Mouse (Mus musculus) activated CD4-positive, CD25-positive, alpha-beta regulatory T cell, adult 4 months (primary cell): ENCODE results near the gene Slc39a8. TPM values are rescaled to one million over a fixed set of nuclear protein-coding genes. Genes with fewer than 3 reads are reported as not detected.

Source experiments
- ATAC-seq: one replicate; pipeline ENCODE4 v1.8.0; 2017
- polyA plus RNA-seq, 2 experiments: library from polyadenylated mRNA; unstranded; fragments of 100-300 nt; shearing (Covaris generic); gene quantifications; one replicate each; pipeline ENCODE4 v1.2.1; 2017

Slc39a8 gene
- polyA plus RNA-seq, 2 experiments from 2014 or later, result 1.5 to 2.8 TPM

DNA sequence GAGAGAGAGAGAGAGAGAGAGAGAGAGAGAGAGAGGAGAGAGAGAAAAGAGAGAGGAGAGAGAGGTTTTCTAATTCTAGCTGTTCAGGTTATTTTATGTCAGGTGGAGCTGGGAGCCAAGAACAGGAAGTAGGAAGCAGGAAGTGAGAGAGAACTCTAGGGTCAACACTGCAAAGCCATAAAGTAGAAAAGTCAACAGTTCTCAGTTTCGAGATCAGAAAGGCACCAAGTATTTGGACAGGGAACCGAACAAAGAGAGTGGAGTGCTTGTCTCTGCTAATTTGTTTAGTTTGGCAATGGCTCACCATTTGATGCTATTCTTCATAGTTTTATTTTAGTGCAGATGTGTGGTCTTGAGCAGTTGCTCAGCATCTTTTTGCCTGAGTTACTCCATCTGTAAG lies 26.5 kb downstream of the Slc39a8 start:
- no peak for ATAC-seq

DNA sequence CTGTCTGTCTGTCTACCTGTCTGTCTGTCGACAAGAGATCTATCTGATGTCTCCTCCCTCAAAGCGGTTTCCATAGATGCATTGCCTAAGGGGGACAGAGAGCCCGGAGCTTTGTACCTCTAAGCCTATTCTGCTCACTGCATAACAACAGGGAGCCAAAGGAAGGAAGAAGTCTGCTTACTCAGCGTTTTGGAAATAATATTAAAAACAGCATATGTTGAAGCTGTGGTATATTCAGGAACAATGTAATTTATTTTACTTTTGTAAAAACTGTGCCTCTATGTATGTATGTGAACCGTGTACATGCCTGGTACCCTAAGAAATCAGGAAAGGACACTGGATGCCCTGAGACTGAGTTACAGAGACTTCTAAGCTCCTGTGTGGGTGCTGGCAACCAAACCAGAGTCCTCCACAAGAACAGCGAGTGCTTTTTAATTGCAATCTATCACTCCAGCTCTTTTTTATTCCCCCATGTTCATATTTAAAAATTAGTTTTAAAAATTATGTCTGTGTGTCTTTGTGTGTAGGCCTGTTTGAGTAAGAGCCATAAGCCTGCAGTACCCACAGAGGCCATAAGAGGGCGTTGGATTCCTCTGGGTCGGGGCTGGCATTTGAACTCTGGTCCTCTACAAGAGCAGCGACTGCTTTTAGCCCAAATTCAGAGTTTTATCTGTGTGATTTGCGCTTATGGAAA lies 28.7 kb downstream of the Slc39a8 start:
- no peak for ATAC-seq

DNA sequence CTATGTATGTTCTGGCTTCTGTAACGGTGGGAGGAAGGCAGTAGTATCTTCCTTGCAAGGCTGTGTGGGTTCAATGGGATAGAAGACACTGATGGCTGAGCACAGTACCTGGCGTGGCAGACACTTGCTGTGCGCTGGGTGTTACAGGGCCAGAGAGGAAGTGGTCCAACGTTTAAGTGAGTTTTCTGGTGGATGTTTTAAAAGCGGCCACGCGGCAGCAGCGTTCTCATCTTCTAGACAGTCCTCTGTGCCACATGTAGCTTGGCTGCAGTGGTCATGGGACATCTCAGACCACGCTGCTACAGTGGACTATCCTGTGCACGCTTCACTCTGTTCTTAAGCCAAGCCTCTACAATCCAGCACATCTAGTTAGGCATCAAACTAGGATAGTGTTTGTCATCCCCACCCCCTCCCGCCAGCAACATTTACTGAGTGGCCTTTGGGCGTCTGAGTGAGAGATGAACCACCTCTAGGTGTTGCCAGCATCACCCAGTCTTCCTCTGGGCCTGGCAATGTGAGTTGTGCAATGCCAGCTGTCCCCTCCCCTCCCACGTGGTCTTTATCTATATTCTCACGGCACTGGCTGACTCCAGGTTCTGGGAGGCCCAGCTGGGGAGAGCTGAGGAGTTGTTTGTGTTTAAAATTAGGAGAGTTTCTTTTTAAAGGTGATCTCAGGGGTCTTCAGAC lies 29.4 kb downstream of the Slc39a8 start:
- no peak for ATAC-seq

DNA sequence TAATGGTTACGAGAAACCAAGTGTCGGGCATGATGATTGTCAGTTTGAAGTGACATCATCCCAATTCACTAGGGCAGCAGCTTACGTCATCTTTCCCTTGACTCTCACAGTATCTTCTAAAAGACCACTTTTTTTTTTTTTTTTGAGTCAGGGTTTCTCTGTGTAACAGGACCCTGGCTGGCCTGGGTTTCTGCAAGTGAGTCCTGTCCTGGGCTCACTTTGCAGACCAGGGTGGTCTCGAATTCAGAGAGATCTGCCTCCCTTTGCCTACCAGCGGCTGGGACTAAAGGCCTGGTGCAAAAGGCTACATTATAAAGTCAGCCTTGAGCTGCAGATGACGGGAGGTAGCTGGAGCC lies 29.9 kb downstream of the Slc39a8 start:
- no peak for ATAC-seq

DNA sequence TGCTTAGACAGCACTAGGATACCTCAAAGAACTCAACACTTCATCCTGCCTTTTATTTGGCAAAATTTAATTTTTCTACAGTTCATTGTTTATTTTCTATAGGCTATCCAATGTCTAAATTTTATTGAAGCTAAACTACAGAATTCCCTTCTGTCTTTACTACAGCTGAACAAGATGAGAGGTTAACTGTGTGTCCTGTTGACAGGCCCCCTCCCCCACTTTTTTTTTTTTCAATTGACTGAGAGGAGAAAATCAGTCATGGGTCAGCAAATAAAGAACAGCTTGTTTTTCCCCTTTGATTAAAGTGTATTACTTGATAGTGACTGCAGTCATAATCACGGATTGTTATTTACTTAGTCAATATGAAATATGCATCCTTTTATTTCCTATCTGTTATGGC lies 31.2 kb downstream of the Slc39a8 start:
- no peak for ATAC-seq

DNA sequence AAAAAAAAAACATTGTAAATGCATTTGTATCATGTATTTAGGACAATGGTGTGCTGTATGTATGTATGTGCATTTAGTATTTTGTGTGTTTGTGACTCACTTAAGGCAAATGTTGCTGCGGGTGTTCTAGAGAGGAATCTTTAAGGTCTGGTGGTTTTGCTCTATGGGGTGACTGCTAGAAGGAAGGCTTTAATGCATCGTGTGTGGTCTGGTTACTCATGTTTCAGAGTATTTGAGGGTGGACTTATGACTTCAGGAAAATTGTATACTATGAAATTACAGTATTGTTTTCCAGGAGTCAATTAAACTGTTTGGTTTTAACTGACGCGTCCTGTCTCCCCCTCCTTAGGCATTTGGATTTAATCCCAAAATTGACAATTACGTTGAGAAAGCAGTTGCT lies 32.1 kb downstream of the Slc39a8 start:
- ATAC-seq, result no peak

DNA sequence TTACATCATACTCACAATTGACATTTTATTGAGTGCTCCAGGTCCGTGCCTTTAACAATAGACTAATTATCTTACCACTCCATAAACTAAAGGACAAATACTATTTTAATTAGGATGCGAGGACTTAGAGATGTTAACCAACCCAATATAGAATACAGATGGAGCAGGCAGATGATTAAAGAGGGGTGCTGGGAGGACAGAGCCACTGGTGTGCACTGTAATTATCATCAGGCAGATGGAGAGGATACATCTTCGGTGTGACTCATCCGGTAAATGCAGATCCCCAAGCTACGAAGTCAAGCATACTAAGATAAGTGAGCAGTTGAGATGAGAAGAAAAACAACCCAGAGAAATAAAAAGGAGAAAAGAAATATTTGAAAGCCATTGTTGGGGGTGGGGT lies 34.4 kb downstream of the Slc39a8 start:
- no peak for ATAC-seq

DNA sequence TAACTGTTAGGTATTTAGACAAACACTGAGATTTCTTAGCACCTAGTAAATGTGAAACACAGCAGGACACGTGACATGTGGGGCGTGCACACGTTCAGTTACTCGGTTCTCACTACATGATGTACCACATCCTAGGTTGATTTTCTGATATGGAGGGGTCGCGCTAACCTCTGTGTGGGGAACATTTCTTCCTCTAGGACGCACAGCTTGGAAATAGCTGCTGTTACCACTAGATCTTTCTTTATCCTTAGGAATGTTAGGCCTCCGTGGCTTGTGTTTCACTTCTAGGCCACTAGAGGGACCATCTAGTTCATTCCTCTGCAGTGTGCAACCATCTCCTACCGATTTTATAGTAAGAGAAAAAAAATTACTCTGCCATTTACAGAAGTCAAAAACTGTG lies 37.7 kb downstream of the Slc39a8 start:
- ATAC-seq, result no peak

DNA sequence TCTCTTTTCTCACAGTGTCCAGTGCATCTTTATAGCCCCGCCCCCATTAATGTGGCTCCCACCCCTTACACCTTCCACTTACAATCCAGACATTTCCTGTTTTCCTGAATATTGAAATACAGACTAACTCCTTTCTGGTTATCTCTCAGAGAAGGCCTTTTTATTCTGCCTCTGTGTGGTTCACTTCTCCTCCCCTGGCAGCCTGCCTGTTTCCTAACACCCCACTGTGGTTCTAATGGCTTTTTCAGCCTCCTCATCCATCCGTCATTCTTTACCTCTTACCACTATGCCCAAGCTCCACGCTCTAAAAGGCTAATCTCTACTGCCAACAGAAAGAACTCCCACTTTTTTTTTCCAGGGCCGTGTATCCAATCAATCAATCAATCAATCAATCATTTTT lies 44.0 kb downstream of the Slc39a8 start:
- no peak for ATAC-seq

DNA sequence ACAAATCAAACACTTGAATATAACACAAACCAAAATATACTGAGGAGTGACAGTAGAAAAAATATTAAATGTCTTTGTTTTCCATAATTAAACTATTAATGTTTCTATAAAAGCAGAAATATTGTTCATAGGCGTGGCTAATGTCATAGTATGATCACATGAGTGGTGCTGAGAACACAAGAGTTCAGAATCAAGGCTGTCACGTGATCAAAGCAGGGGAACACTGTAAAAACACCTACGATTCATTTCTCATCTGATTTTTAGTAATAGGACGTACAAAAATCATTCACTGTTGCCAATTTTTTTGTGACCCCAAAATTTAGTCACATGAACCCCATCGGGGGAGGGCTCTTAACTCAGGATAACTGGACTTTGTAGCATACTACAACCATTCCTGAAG lies 47.2 kb downstream of the Slc39a8 start:
- ATAC-seq, result no peak

DNA sequence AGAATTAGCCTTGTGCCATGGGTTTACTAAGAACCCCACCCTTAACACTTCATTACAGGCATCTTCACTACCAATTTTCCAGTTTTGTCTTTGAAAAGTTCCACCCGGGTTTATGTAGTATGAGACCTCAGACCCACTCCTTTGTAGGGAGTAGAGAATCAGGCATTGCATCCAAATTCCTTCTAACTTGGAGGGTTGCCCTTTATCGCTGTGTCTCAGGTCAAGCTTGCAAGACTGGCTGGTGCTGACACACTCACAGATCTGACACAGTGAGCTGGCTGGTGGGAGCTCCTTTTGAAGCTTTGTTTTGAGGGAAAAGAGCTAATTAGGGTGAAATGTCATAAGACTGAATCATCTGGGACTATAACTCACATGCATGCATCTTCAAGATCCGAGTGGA lies 48.5 kb downstream of the Slc39a8 start:
- ATAC-seq, result no peak

DNA sequence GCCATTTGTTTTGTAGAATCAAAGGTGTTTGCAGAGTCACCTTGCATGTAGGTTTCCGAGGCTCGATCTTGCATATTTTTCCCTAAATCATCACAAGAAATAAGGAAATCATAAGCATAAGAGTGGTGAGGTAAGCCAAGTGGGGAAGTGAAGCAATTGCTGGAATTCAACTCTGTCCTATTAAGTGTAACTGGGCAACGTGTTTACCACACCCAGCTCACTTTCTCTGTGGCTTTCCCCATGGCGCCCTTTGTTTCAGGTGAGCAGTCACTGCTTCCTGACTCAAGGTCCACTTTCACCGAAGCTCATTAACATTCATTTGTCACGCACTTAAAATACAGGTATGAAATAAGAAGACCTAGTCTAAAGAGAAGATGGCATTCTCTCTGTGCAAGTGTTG lies 53.0 kb downstream of the Slc39a8 start:
- ATAC-seq, result no peak

DNA sequence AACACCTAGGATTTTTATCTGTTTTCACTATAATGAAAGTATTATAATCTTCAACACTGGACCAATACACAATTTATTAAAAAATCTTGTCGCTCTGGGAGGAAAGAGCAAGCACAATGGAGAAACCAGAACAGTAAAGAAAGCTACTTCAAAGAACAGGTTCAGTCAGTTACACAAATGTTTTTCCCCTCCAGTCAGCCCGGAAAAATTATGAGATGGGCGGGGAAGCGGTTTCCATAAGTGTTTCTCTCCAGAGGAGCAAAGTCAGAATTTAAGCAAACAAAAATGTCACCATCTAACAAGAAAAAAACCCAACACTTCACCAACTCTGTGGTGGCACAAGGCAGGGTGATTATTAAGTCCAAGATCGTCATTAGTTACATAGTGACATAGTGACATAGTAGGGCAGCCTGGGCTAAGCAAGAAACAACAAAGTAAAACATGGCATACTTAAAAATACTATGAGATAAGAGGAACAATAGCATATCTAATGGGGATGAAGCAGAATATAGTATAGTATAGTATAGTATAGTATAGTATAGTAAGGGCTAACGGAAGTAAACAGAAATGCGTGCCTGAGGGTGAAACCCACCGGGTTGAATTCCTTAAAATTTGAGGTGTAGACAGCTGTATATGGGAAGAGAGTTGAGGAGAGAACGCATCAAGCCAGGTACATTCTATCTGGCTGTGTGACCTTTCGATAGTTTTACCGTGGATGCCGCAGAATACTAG lies 61.0 kb downstream of the Slc39a8 start:
- ATAC-seq, result no peak

DNA sequence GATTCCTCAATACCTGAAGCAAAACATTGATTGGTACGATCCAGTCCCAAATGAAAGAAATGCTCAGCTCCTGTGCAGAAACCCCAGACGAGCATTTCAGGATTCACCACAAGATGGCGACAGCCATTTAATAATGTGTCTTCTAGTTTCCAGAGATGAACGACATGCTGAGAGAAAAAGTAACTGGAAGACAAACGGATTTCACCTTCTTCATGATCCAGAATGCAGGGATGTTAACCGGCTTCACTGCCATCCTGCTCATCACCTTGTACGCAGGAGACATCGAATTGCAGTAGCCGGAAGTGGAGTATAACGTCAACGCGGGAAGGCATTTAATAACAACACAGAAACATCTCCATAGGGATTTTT lies 61.6 kb downstream of the Slc39a8 start:
- peak; percentile 43 for ATAC-seq

DNA sequence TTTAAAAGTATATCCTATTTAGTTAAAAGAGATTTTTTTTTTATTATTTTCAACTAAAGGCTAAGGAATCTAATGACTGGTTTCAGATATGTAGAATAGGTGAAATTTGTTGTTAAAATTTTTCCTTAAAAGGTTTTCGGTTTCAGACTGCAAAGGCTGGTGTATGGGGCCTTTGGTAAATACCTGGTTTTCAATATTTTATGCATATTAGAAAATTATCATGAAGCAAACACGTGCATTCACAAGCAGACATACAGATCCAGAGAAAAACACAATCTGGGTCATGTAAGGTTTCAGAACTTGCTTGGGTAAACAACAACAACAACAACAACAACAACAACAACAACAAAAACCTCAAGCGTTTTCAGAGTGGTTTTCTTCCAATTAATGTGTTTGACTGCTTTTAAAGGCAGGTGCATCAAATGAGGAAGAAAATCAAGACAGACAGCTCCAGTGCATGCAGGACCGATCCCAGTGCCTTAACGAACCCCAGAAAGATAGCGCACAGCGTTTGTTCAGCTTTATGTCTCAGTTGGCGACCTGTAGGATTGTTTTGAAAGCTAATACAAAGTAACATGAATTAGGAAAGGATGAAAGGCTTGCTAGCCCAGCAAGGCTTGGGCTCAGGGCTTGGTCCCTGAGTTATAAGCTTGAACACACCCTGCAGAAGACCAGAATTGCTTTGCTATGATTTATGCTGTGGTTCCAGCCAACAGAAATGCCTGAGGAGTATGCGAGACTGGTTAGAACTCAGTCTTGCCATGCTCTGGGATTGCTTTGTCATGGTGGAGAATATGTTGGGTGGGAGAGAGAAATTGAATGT lies 62.2 kb downstream of the Slc39a8 start:
- no peak for ATAC-seq

DNA sequence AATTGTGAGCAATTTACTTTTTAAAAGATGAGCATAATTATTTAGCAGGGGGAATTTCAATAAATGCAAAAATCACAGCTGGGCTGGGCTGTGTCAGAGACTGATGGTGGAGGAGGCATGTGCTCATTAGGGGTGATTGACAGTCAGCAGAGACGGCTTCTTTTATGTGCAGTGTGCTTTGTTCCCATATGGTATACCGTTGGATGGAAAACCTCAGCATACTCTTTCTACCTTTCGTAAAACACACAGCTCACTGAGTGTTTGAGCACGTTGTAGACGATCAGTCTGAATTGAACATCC lies 62.7 kb downstream of the Slc39a8 start:
- ATAC-seq, result no peak

DNA sequence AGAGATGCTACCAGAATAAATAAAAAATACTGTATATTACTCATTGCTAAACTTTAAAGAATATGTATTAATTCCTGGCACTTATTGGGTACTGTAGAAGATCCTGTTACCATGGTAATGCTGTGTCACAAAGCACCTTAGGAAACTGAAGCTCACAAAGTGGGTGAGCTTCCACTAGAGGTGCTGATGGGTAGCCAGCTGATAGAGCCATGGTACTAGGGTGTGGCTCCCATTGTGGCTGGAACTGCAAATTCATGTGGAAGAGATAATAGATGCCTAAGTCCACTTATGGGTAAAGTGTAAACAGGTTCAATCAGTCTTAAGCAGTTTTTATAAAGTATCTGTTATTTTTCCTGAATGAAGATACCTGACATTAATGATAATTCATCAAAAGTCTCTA lies 64.3 kb downstream of the Slc39a8 start:
- no peak for ATAC-seq

DNA sequence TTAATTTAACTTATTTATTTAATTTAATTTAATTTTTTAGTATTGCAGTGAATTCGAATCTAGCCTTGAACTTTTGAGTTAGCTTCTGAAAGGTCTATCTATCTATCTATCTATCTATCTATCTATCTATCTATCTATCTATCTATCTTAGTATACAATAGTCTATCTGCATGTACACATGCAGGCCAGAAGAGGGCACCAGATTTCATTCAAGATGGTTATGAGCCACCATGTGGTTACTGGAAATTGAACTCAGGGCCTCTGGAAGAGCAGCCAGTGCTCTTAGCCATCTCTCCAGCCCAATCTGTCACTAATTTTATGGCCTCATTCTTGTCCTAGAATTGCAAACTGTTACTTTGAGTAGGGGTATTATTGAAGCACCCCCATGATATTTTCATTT lies 78.3 kb downstream of the Slc39a8 start:
- no peak for ATAC-seq

DNA sequence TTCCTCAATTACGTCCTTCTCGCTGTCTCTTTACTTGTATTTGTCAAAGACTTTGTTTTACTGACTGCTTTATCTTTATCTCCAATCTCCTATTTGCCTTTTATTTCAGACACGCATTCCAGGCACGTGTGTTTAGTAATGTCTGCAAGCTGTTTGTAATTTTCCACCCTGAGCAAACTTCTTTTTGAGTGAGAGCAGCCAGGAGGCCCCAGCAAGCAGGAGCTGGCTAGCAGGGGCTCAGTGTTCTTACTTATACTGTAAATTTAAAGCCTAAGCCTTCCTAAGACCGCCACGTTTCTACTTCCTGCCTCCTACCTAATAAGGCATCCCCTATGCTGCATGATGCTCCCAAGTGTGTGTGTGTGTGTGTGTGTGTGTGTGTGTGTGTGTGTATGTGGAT lies 79.8 kb downstream of the Slc39a8 start:
- ATAC-seq, result no peak

DNA sequence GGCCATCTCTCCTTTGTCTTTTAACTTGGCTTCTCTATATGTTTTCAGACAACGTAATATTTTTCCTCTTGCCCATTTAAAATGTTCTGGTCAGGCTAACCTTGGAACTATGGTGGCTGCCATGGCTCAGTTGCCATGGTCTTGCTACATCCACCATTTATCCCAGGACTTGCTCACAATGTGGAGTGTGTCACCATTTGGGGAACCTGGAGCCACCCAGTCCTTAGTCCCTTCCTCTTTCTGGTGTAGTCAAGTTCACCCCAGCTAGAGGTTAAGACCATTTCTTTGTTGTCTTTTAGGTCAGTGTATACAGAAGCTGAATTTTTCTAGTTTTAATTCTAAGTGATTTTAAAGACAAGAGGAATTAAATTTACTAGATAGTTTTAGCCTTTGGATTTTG lies 80.7 kb downstream of the Slc39a8 start:
- ATAC-seq, result no peak

DNA sequence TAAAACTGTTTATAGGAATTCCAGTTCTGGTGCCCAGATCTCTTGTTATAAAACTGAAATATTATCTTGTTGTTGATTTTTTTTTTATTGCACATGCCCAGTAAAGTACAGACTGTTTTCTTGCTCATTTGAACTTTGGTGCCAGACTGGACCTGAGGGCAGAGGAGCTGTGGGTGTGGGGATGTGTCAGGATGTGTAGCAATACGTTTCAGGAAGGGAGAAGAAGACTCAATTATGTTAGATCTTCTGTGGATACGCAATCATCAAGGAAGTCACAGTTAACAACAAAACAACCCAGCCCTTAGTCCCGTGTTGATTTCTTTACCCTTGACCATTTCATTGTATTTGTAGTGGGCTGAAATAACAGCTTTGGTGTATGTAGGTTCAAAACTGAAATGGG lies 81.9 kb downstream of the Slc39a8 start:
- no peak for ATAC-seq

DNA sequence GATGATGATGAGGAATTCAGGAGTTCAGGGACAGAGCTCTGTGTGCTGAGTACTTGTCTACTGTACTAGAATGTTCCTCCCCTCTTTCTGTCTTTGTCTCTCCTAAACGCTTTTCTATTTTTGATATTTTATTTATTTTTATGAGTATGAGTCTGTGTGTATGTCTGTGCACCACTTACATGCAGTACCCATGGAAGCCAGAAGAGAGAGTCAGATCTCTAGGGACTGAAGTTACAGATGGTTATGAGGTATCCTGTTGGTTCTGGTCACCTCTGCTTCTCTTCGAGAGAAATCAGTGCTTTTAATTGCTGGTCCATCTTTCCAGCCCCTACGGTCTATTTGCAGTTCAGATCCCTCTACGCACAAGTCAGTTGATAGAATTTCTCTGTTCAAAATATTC lies 90.9 kb downstream of the Slc39a8 start:
- ATAC-seq, result no peak

DNA sequence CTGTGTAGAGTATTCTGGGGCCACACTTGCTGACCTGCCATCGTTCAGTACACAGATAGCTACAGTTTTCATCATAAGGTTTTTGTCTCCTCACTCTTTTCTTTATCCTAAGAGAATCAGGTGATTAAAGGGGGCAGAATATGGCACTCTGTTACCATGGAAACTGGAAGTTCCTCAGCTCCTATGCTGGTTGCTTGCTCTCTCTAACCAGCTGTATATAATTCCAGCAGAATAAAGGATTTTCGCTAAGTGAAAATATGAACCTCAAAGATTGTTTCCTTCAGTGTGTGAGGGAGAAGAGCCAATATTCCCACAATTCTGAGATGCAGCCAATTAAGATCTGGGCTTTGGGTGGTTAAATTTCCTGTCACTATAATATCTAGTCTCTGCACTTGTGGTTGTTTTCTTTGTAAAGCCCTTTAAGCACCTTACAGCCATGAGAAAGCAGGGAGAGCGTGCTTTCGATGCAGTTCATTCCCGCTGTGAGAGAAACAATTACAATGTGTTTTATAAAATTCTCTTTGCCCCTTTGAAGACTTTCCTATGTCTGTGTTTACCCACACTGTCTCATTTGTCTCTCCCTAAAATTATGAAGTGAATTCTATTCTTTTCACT lies 93.6 kb downstream of the Slc39a8 start:
- no peak for ATAC-seq
